Mouse (Mus musculus) intestine, postnatal 0 days (tissue): ENCODE results near the gene Slc5a6. TPM values are rescaled to one million over a fixed set of nuclear protein-coding genes. Genes with fewer than 3 reads are reported as not detected.

ENCODE experiments used
- ATAC-seq: fragments of 200-750 bp; cut with Nextera tagmentation; 2 replicates; pipeline ENCODE4 v1.8.0; 2017; ENCODE audit warnings: mild to moderate bottlenecking, moderate TSS enrichment, moderate library complexity
- H3K27ac ChIP-seq: fragments of 300-500 bp; sonication (generic); 2 replicates; pipeline ENCODE4 v1.5.1; 2014; ENCODE audit warnings: mild to moderate bottlenecking, low read depth, low read length, moderate library complexity
- H3K27me3 ChIP-seq: fragments of 300-500 bp; sonication (generic); replicated peaks from 2 replicates; pipeline ENCODE4 v1.6.1; 2014; ENCODE audit warnings: low read length, mixed read lengths; ENCODE audit not compliant: control insufficient read depth, insufficient read depth
- H3K36me3 ChIP-seq: fragments of 300-500 bp; sonication (generic); 2 replicates; pipeline ENCODE4 v1.6.1; 2014; ENCODE audit warnings: mild to moderate bottlenecking, moderate library complexity; ENCODE audit not compliant: control insufficient read depth, insufficient read depth
- H3K4me1 ChIP-seq: fragments of 300-500 bp; sonication (generic); replicated peaks from 2 replicates; pipeline ENCODE4 v1.6.1; 2014; ENCODE audit warnings: antibody characterized with exemption, low read length, mixed read lengths; ENCODE audit not compliant: control insufficient read depth, insufficient read depth
- H3K4me2 ChIP-seq: fragments of 300-500 bp; sonication (generic); replicated peaks from 2 replicates; pipeline ENCODE4 v1.6.1; 2014; ENCODE audit warnings: low read depth, mild to moderate bottlenecking, moderate library complexity
- H3K4me3 ChIP-seq: fragments of 300-500 bp; sonication (generic); 2 replicates; pipeline ENCODE4 v1.5.1; 2014; ENCODE audit warnings: low read depth, low read length
- H3K9ac ChIP-seq: fragments of 300-500 bp; sonication (generic); 2 replicates; pipeline ENCODE4 v1.6.1; 2014; ENCODE audit warnings: mild to moderate bottlenecking, low read depth, low read length
- H3K9me3 ChIP-seq: fragments of 300-500 bp; sonication (generic); 2 replicates; pipeline ENCODE4 v1.6.1; 2016; ENCODE audit warnings: mixed run types; ENCODE audit not compliant: control insufficient read depth
- CTCF ChIP-seq: sonication (generic); IDR thresholded peaks from 2 replicates; pipeline ENCODE4 v1.5.1; 2016; ENCODE audit warnings: low read depth, mild to moderate bottlenecking, control low read depth, antibody characterized with exemption, moderate library complexity
- WGBS: fragments of 180-500 bp; shearing (Covaris S2); extraction: QIAGEN DNeasy Blood & Tissue Kit; methylation state at CpG from one replicate; pipeline ENCODE4 v1.1.7; 2014; 5-methylcytosine and 5-hydroxymethylcytosine counted together
- polyA plus RNA-seq: library from polyadenylated mRNA; unstranded; fragments of >200 nt; fragmentation: Nextera tagmentation; extraction: Ambion mirVana; gene quantifications from 2 replicates; pipeline ENCODE4 v1.2.1, GENCODE M21; 2015

The Slc5a6 gene
- polyA plus RNA-seq, 1 experiment from 2014 or later: 18.0 TPM

GRCm38 (mm10) chr5:31015913-31016312, 32.8 kb downstream of the Slc5a6 start:
- Histone ChIP-seq H3K4me3 (no peak overlapping the region), H3K36me3 (no peaks in the 10 kb centered on the region), H3K27me3 (no peaks in the 10 kb centered on the region), H3K4me1 (no peaks in the 10 kb centered on the region), H3K4me2 (no peak overlapping the region), H3K9me3 (no peaks in the 10 kb centered on the region), H3K9ac (no peak overlapping the region), H3K27ac (no peak overlapping the region)
- ATAC-seq: no peak
- no peak for TF ChIP-seq CTCF
- WGBS: 16% methylated on average over 2 of the region's 2 CpGs

- H3K36me3 ChIP-seq: no peaks in the 10 kb centered on the region
- H3K4me1 ChIP-seq: no peaks in the 10 kb centered on the region
- no peaks in the 10 kb centered on the region for H3K9me3 ChIP-seq
- WGBS: 69% methylated on average over 3 of the region's 3 CpGs
- TF ChIP-seq CTCF: no peak
- H3K27me3 ChIP-seq: no peaks in the 10 kb centered on the region
- H3K4me2 ChIP-seq: no peak overlapping the region
- H3K27ac ChIP-seq: no peak overlapping the region
- H3K9ac ChIP-seq: no peak overlapping the region
- H3K4me3 ChIP-seq: no peak overlapping the region
- ATAC-seq: no peak
Measured at GRCm38 (mm10) chr5:31012737-31013136, 36.0 kb downstream of the Slc5a6 start.

- 0 out of 2 replicates have a peak, but pooled peaks have one; percentile 18 for ATAC-seq
- no peak overlapping the region for H3K27ac ChIP-seq
- H3K9ac ChIP-seq: no peak overlapping the region
- no peaks in the 10 kb centered on the region for H3K36me3 ChIP-seq
- 3% methylated on average over 5 of the region's 5 CpGs for WGBS
- no peak overlapping the region for H3K4me3 ChIP-seq
- no peaks in the 10 kb centered on the region for H3K4me1 ChIP-seq
- no peaks in the 10 kb centered on the region for H3K27me3 ChIP-seq
- TF ChIP-seq CTCF: peak; percentile 92
- no peaks in the 10 kb centered on the region for H3K9me3 ChIP-seq
- no peak overlapping the region for H3K4me2 ChIP-seq
Measured at GRCm38 (mm10) chr5:31004184-31004583, 44.5 kb downstream of the Slc5a6 start.

- Histone ChIP-seq H3K36me3 (no peaks in the 10 kb centered on the region), H3K27me3 (no peaks in the 10 kb centered on the region), H3K4me2 (no peak overlapping the region), H3K4me3 (no peak overlapping the region), H3K9me3 (no peaks in the 10 kb centered on the region), H3K9ac (no peak overlapping the region), H3K4me1 (no peaks in the 10 kb centered on the region), H3K27ac (no peak overlapping the region)
- ATAC-seq: no peak
- WGBS: 84% methylated on average over 4 of the region's 4 CpGs
- peak; percentile 33 for TF ChIP-seq CTCF
Measured at GRCm38 (mm10) chr5:31001560-31001959, 47.2 kb downstream of the Slc5a6 start.

GRCm38 (mm10) chr5:31000993-31001392, 47.7 kb downstream of the Slc5a6 start:
- Histone ChIP-seq H3K36me3 (no peaks in the 10 kb centered on the region), H3K4me3 (no peak overlapping the region), H3K4me2 (no peak overlapping the region), H3K27me3 (no peaks in the 10 kb centered on the region), H3K4me1 (no peaks in the 10 kb centered on the region), H3K27ac (no peak overlapping the region), H3K9ac (no peak overlapping the region), H3K9me3 (no peaks in the 10 kb centered on the region)
- WGBS: 81% methylated on average over 2 of the region's 2 CpGs
- ATAC-seq: peak; percentile 10; the same call in 1 of the 2 replicates
- no peak for TF ChIP-seq CTCF

- H3K4me2 ChIP-seq: no peak overlapping the region
- H3K4me1 ChIP-seq: no peaks in the 10 kb centered on the region
- 54% methylated on average over 7 of the region's 7 CpGs for WGBS
- H3K4me3 ChIP-seq: no peak overlapping the region
- TF ChIP-seq CTCF: no peak
- no peak for ATAC-seq
- H3K36me3 ChIP-seq: no peaks in the 10 kb centered on the region
- no peak overlapping the region for H3K9ac ChIP-seq
- H3K27ac ChIP-seq: no peak overlapping the region
- no peaks in the 10 kb centered on the region for H3K27me3 ChIP-seq
- H3K9me3 ChIP-seq: no peaks in the 10 kb centered on the region
Measured at GRCm38 (mm10) chr5:31000122-31000521, 48.6 kb downstream of the Slc5a6 start.

- Histone ChIP-seq H3K27me3 (no peaks in the 10 kb centered on the region), H3K4me2 (no peak overlapping the region)
Measured at GRCm38 (mm10) chr5:30999324-30999723, 49.4 kb downstream of the Slc5a6 start.

More at GRCm38 (mm10) chr5:30999324-30999723, 49.4 kb downstream of the Slc5a6 start:
- H3K4me1 ChIP-seq: no peaks in the 10 kb centered on the region
- 75% methylated on average over 5 of the region's 5 CpGs for WGBS
- H3K27ac ChIP-seq: no peak overlapping the region
- no peak for TF ChIP-seq CTCF
- H3K9ac ChIP-seq: no peak overlapping the region
- H3K36me3 ChIP-seq: no peaks in the 10 kb centered on the region
- no peak for ATAC-seq
- no peaks in the 10 kb centered on the region for H3K9me3 ChIP-seq
- no peak overlapping the region for H3K4me3 ChIP-seq
